Mouse (Mus musculus) myocyte (in vitro differentiated cells): ENCODE results near the gene Ctcf. TPM values are rescaled to one million over a fixed set of nuclear protein-coding genes. Genes with fewer than 3 reads are reported as not detected.

Experiments used
- H3K27me3 ChIP-seq: one replicate; pipeline ENCODE4 v1.6.1; 2011; ENCODE audit not compliant: control insufficient read depth, insufficient read depth, insufficient read length
- H3K36me3 ChIP-seq: one replicate; pipeline ENCODE4 v1.6.1; 2011; ENCODE audit not compliant: control insufficient read depth, insufficient read depth
- H3K4me2 ChIP-seq: one replicate; pipeline ENCODE4 v1.6.1; 2011; ENCODE audit warnings: low read depth, control low read depth
- H3K4me3 ChIP-seq: one replicate; pipeline ENCODE4 v1.5.1; 2011; ENCODE audit warnings: mild to moderate bottlenecking, control low read depth, moderate library complexity
- H3K79me2 ChIP-seq: one replicate; pipeline ENCODE4 v1.6.1; 2011; ENCODE audit not compliant: control insufficient read depth, insufficient read depth
- H3ac ChIP-seq: one replicate; pipeline ENCODE4 v1.6.1; 2011; ENCODE audit not compliant: control insufficient read depth, insufficient read length
- CEBPB ChIP-seq: IDR thresholded peaks from 2 replicates; pipeline ENCODE4 v1.6.1; 2011; ENCODE audit warnings: mild to moderate bottlenecking, moderate library complexity; ENCODE audit not compliant: poor library complexity, insufficient read depth, severe bottlenecking
- E2F4 ChIP-seq: IDR thresholded peaks from one replicate; pipeline ENCODE4 v1.6.1; 2011; ENCODE audit warnings: mild to moderate bottlenecking, control low read depth, moderate library complexity; ENCODE audit not compliant: insufficient read depth
- MAX ChIP-seq: IDR thresholded peaks from one replicate; pipeline ENCODE4 v1.6.1; 2011; ENCODE audit warnings: low read depth, mild to moderate bottlenecking, control low read depth
- MYOD1 ChIP-seq, 3 experiments: IDR thresholded peaks; one replicate each; pipeline ENCODE4 v1.6.1; 2011; ENCODE audit warnings: control low read depth in 2 of 3, low read depth in 2 of 3, mild to moderate bottlenecking in 2 of 3, moderate library complexity in 1 of 3; ENCODE audit not compliant: insufficient read length in 2 of 3, control insufficient read depth in 1 of 3
- MYOG ChIP-seq, 3 experiments: IDR thresholded peaks; one replicate each; pipeline ENCODE4 v1.6.1; 2011; ENCODE audit warnings: control low read depth in 2 of 3, low read depth in 2 of 3, mild to moderate bottlenecking in 2 of 3; ENCODE audit not compliant: insufficient read length in 2 of 3, control insufficient read depth in 1 of 3, insufficient read depth in 1 of 3
- POLR2A ChIP-seq: IDR thresholded peaks from one replicate; pipeline ENCODE4 v1.6.1; 2011; ENCODE audit warnings: low read depth, mild to moderate bottlenecking, control low read depth, moderate library complexity; ENCODE audit not compliant: insufficient read length
- POLR2AphosphoS2 ChIP-seq: IDR thresholded peaks from one replicate; pipeline ENCODE4 v1.6.1; 2011; ENCODE audit warnings: low read depth, control low read depth; ENCODE audit not compliant: insufficient read length
- REST ChIP-seq: IDR thresholded peaks from one replicate; pipeline ENCODE4 v1.6.1; 2011; ENCODE audit warnings: mild to moderate bottlenecking, control low read depth, moderate library complexity; ENCODE audit not compliant: insufficient read depth, insufficient read length
- SRF ChIP-seq: IDR thresholded peaks from one replicate; pipeline ENCODE4 v1.6.1; 2011; ENCODE audit warnings: low read depth; ENCODE audit not compliant: control insufficient read depth, insufficient read length
- TCF12 ChIP-seq: IDR thresholded peaks from one replicate; pipeline ENCODE4 v1.6.1; 2011; ENCODE audit warnings: mild to moderate bottlenecking, control low read depth; ENCODE audit not compliant: poor library complexity, insufficient read depth, severe bottlenecking
- TCF3 ChIP-seq: IDR thresholded peaks from one replicate; pipeline ENCODE4 v1.6.1; 2011; ENCODE audit warnings: low read depth, control low read depth; ENCODE audit not compliant: insufficient read length
- USF1 ChIP-seq: IDR thresholded peaks from one replicate; pipeline ENCODE4 v1.6.1; 2011; ENCODE audit warnings: low read depth, mild to moderate bottlenecking, control low read depth, moderate library complexity
- polyA plus RNA-seq: library from polyadenylated mRNA; unstranded; fragments of >200 nt; fragmentation: generic; extraction: Trizol; gene quantifications from one replicate; pipeline ENCODE4 v1.2.1, GENCODE M21; 2012; ENCODE audit warnings: missing spikeins

Gene Ctcf
- polyA plus RNA-seq, 1 experiment = 17.6 TPM

DNA sequence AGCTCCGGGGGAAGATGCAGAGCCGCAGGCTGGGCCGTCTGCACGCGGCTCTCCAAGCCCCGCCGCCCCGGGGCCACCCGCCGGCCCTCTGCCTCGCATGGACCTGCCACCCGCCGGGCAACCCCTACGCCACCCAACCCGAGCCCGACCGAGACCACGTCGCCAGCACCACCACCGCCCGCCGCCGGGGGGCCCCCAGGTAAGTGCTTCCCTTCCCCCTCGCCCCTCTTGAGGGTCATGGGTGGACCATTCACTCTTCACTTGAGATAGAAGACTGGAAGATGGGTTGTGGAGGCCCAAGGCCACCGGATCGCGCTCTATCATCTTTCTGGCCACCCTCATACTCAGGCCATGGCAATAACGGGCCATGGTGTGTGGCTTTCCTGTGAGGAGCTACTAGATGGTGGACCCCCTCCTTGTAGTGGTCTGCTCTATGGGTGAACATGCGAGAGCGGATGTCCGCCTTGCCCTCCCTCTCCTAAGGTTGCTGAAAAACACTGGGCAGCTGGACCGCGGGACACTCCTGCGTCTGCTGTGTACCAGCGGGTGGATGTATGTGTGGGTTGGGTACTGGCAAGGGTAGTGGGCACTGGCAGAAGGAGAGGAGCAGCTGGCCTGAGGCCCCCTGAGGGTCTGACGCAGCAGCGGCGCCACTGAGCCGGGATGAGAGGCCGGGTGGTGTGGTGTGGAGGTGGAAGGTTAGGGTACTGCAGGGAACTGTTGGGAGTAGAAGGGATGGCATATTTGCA is 57.9 kb downstream of the Ctcf start:
- no peaks in the 10 kb centered on the region for H3K79me2 ChIP-seq
- TF ChIP-seq TCF3 = no peak
- TF ChIP-seq MYOD1 (IDR thresholded peaks at IDR 0.05; ENCODE audit: control insufficient read depth in 1 of 3, insufficient read length in 2 of 3, low read depth in 2 of 3) = no peak
- no peak for TF ChIP-seq REST
- TF ChIP-seq E2F4 = no peak
- no peak for TF ChIP-seq CEBPB
- no peak for TF ChIP-seq POLR2A
- no peak for TF ChIP-seq MYOG (IDR thresholded peaks at IDR 0.05; ENCODE audit: control insufficient read depth in 1 of 3, insufficient read depth in 1 of 3, insufficient read length in 2 of 3, low read depth in 2 of 3)
- TF ChIP-seq MAX = no peak
- no peak for TF ChIP-seq SRF
- no peak for TF ChIP-seq USF1
- no peak for TF ChIP-seq TCF12
- no peak for TF ChIP-seq POLR2AphosphoS2
- H3ac ChIP-seq = no peak overlapping the region
- no peaks in the 10 kb centered on the region for H3K27me3 ChIP-seq
- H3K4me3 ChIP-seq = no peak overlapping the region
- no peak overlapping the region for H3K4me2 ChIP-seq
- H3K36me3 ChIP-seq = peaks cover 3% of the 10 kb centered on the region

DNA sequence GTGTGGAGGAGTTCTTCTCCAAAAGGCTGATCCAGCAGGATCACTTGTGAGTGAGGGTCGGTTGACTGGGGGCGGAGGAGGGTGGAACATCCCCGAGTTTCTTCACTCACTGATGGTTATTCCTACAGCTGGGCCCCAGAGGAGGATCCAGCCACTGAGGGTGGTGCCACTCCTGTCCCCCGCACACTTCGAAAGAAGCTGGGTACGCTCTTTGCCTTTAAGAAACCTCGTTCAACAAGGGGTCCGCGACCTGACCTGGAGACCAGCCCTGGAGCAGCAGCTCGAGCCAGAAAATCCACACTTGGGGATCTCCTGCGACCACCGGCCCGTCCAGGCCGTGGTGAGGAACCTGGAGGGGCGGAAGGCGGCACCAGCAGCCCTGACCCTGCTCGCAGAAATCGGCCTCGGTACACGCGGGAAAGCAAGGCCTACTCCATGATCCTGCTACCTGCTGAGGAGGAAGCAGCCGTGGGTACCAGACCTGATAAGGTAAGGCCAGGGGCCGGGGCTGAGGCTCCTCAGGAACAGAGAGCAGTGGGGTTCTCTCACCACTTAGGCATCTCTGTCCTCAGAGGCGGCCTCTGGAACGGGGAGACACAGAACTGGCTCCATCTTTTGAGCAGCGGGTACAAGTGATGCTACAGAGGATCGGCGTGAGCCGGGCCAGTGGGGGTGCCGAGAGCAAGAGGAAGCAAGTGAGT is 58.9 kb downstream of the Ctcf start:
- H3ac ChIP-seq = no peak overlapping the region
- H3K27me3 ChIP-seq = no peaks in the 10 kb centered on the region
- no peak overlapping the region for H3K4me3 ChIP-seq
- peak; percentile 41 for TF ChIP-seq POLR2AphosphoS2
- TF ChIP-seq MYOD1 (IDR thresholded peaks at IDR 0.05; ENCODE audit: control insufficient read depth in 1 of 3, insufficient read length in 2 of 3, low read depth in 2 of 3) = no peak
- no peaks in the 10 kb centered on the region for H3K79me2 ChIP-seq
- H3K36me3 ChIP-seq = peaks cover 3% of the 10 kb centered on the region
- no peak overlapping the region for H3K4me2 ChIP-seq

- no peak overlapping the region for H3ac ChIP-seq
- no peaks in the 10 kb centered on the region for H3K79me2 ChIP-seq
Observed at GRCm38 (mm10) chr8:105697196-105697780, 60.9 kb downstream of the Ctcf start.

GRCm38 (mm10) chr8:105698734-105699133 is 62.4 kb downstream of the Ctcf start:
- peaks cover 3% of the 10 kb centered on the region for H3K36me3 ChIP-seq
- TF ChIP-seq POLR2AphosphoS2 = no peak
- TF ChIP-seq TCF3 = no peak
- no peak for TF ChIP-seq E2F4
- no peak for TF ChIP-seq POLR2A
- TF ChIP-seq SRF = no peak
- no peak for TF ChIP-seq MYOG (IDR thresholded peaks at IDR 0.05; ENCODE audit: control insufficient read depth in 1 of 3, insufficient read depth in 1 of 3, insufficient read length in 2 of 3, low read depth in 2 of 3)
- TF ChIP-seq USF1 = no peak
- TF ChIP-seq TCF12 = no peak
- TF ChIP-seq REST = no peak
- no peak for TF ChIP-seq CEBPB
- no peak for TF ChIP-seq MYOD1 (IDR thresholded peaks at IDR 0.05; ENCODE audit: control insufficient read depth in 1 of 3, insufficient read length in 2 of 3, low read depth in 2 of 3)
- TF ChIP-seq MAX = no peak
- H3K27me3 ChIP-seq = no peaks in the 10 kb centered on the region
- H3ac ChIP-seq = no peak overlapping the region
- no peak overlapping the region for H3K4me3 ChIP-seq
- H3K79me2 ChIP-seq = no peaks in the 10 kb centered on the region
- H3K4me2 ChIP-seq = no peak overlapping the region

More at GRCm38 (mm10) chr8:105697196-105697780, 60.9 kb downstream of the Ctcf start:
- Histone ChIP-seq H3K4me2 (no peak overlapping the region), H3K27me3 (no peaks in the 10 kb centered on the region), H3K4me3 (no peak overlapping the region), H3K36me3 (peaks cover 3% of the 10 kb centered on the region)
- TF ChIP-seq CEBPB (no peak), MYOG (IDR thresholded peaks at IDR 0.05; ENCODE audit: control insufficient read depth in 1 of 3, insufficient read depth in 1 of 3, insufficient read length in 2 of 3, low read depth in 2 of 3) (no peak), POLR2A (no peak), MYOD1 (IDR thresholded peaks at IDR 0.05; ENCODE audit: control insufficient read depth in 1 of 3, insufficient read length in 2 of 3, low read depth in 2 of 3) (no peak), MAX (no peak), SRF (no peak), TCF12 (no peak), USF1 (no peak), POLR2AphosphoS2 (no peak), REST (no peak), E2F4 (no peak), TCF3 (no peak)
